Mouse (Mus musculus) heart, postnatal 36 days (tissue): ENCODE measurements around the gene Sdk1. TPM values are rescaled to one million over a fixed set of nuclear protein-coding genes. Genes with fewer than 3 reads are reported as not detected.
A peak's percentile ranks its signal among the peaks of the same experiment; 100 is the strongest.

ENCODE experiments used
- DNase-seq, 2 experiments: peaks; one replicate each; pipeline ENCODE4 v3.0.0; 2021 to 2022
- intact Hi-C: fragments of 180-260 bp; cut with DNase I; formaldehyde crosslinking; loops from one replicate; pipeline ENCODE4 v1.15.1; 2025
- total RNA-seq, 2 experiments: library from RNA; stranded (reverse); gene quantifications; 2 replicates each; pipeline ENCODE4 v1.2.3; 2021

Sdk1 gene
- total RNA-seq, 2 experiments from 2014 or later: 1.7 to 1.8 TPM

DNA sequence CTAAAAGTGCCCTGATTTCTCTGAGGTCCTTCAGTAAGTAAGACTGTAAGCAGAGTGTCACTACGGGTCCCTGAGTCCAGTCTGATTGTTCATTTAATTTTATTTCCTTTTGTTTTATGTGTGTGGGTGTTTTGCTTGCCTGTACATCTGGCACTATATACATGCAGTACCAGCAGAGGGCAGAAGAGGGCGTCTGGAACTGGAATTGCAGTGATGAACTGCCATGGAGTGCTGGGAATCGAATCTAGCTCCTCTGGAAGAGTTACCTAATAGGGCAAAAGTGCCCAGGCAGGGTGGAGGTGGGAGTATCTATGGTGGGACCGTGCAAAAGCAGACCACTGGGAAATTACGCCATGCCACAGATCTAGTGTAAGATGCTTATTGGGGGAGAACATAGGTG, 497.4 kb downstream of the Sdk1 start:
- intact Hi-C loops: no loop called here
- DNase-seq: no peak

DNA sequence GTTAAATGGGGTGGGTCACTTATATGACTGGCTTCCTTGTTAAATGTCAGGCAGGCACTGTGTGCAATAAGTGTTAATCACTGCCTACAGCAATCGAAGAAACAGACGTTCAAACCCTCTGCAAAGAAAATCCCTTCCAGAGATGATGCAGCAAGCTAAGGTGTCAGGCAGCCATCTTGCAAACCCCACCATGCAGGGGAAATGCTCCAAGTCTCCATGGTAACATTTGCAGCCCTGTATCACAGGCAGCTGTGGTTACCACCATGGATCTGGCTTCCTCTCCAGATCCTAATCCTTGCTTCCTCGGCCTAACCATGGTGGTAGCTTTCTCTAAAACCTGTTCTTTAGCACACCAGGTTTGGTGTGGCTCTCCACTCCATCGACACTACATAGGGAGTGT, 507.5 kb downstream of the Sdk1 start:
- no peak for DNase-seq
- intact Hi-C loops: no loop called here

DNA sequence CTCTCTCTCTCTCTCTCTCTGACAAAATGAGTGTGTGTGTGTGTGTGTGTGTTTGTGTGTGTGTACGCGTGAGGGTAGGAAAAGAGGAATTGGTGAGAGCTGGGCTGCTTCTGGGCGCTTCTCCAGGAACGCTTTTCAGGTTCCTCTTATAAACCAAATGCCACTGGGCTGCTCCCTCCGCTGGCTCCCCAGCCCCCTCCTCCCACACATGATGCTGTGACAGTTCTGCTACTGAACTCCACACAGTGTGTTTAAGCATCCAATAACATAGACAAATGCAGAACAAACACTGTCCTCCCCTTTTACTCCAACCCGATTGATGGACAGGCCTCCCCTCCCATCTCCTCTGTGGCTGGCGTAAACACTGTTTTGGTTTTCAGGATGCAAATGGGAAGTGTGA, 513.0 kb downstream of the Sdk1 start:
- intact Hi-C loops: no loop called here

DNA sequence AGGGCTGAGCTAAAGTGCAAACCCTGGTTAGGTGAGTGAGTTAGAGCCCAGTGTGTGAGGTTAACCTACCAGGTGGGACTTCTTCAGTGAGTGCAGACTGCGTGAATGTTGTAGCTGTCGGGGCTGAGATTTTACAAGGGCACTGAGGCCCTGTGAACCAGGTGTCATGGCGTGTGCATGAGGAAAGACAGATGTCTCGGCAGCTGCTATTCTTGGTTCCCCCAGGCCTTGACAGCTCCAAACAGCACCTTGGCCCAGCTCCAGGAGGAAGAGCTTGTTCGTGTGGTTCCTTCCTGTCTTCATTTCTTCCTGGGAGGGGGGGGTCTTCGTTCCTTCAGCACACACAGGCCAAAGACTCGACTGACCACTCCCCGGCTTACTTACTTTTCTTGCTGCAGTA, 517.6 kb downstream of the Sdk1 start:
- DNase-seq: no peak
- intact Hi-C loops: no loop called here

More for the DNA sequence above, 513.0 kb downstream of the Sdk1 start:
- DNase-seq: no peak

DNA sequence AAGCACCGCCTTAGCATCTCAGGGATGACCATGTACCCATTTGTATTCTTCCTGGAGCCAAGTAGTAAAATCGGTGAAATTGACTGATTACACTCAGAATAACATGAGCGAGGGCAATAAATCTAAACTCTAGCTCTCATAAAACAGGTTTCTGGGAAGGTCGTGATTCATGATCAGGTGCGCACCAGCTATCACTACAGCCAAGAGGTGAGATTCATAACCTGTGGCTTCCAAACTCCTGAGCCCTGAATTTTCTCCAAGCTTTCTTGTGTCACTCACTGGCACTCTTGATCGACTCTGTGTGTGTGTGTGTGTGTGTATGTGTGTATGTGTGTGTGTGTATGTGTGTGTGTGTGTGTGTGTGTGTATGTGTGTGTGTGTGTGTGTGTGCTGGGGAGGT, 522.8 kb downstream of the Sdk1 start:
- DNase-seq: no peak
- intact Hi-C loops: no loop called here

DNA sequence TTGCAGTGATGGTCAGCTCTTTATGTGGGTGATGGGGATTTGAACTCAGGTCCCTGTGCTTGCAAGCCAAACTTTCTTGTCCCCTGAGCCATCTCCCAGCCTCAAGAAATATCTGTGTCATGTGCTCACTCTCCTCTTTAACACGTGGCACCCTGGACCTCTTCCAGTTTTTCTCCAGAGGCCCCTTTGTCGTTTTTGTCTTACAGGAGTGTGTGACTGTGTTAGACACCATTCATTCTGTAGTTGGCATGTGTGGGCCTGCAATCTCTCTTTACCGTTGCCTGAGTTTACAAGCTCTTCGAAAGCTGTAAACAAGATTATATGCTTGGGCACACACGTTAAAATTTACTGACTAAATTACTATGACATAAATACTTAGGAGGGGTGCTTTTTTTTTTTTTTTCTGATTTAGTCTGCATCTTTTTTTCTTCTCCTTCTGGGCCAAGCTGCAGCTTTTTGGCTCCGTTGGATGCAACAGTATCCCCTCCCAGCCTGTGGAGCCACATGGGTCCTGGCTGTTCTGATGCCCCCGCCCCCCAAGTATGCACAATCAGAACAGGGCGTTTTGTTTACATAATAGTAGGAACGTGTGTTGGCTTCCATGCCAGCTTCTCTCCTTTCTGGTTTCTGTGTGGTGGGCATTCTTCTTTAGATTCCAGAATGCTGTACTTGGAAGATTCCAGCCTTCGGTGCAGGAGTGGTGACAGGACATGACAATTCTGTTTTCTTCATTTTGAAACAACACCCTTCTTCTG, 527.6 kb downstream of the Sdk1 start:
- intact Hi-C loops: no loop called here
- DNase-seq: no peak

DNA sequence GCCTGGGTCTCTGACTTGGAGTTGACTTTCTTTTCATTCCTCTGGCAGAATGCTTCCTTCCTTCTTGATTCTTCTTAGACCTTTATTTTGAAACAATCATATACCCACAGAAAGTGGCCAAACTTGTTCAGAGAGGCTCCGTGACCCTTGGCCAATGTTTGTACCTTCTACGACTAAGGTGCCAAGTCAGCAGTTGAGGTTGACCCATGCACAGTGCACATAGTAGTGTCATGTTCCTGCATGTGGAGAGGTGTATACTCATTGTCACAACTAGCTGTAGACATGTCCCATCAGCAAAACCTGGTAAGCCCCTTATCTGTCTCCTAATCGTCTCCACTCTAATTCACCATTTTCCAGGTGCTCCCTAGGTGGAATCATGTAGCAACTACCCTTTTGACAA, 530.2 kb downstream of the Sdk1 start:
- intact Hi-C loops: no loop called here
- no peak for DNase-seq

DNA sequence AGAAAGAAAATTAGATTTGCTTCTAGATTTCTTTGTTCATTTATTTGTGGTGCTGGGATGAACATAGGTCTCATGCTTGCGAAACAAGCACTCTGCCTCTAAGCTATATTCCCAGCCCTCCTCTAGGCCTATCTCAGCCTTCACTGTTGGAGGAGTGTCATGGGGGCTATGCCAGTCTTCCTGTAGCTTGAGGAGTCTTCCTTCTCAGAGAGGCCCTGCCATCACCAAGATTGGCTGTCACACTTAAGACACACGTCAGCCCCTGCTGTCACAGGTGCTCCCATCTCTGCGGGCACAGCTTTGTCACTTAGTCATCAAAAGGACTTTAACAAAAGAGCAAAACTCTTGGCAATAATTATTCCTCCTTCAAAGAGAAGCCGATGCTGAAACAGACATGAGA, 536.9 kb downstream of the Sdk1 start:
- DNase-seq: no peak
- intact Hi-C loops: no loop called here

DNA sequence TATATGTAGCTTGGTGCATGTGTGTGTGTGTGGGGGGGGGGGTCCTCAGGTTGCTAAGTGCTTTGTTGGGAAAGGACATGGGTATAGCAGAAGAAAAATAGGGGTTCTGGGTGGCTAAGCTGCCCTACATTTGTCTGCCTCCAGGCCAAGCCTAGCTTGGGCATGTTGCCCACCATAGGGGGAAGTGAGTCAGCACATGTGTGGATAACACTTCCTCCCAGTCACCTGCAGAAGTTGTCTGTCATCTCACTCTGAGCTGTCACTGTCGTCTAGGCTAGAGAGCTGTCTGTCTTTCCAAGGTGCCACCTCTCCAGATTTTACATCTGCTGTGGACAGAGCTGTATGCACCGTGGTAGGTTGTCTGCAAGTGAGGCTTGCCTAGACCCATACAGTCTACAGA, 539.9 kb downstream of the Sdk1 start:
- intact Hi-C loops: no loop called here
- no peak for DNase-seq

DNA sequence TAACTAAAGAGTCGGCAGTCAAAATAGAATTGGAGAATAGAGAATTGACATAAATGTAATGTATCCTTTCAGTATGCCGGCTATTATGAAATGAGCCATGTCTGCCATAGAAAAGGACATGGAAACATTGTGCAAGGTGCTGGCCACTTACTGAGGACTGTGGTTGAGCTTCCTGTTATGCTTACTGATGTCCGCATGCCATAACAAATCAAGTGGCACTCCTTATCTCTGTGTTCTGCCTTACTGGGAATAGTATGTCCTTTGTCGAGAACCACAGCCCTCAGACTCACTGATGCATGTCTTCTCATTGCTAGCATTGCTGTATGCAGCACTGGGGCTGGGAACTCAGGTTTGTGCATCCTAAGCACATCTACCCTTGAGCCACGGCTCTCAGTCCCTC, 541.0 kb downstream of the Sdk1 start:
- intact Hi-C loops: no loop called here
- DNase-seq: no peak

DNA sequence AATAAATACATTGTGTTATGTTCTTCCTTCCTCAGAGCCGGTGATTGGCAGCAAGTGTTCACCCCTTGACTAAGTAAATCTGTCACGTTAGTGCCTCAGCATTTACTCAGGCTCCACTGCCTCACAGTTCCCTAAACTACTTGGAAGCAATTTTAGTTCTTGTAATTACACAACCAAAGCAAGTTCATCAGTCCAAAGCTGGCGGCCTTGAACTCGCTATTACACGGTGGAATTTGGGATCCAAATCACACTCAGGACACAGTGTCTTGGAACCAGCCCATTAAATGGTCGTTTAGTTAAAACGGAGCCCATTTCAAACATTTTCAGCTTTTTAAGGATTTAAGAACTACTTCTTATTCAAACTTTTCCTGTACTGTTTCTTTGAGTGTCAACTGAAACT, 542.2 kb downstream of the Sdk1 start:
- no peak for DNase-seq
- intact Hi-C loops: no loop called here

DNA sequence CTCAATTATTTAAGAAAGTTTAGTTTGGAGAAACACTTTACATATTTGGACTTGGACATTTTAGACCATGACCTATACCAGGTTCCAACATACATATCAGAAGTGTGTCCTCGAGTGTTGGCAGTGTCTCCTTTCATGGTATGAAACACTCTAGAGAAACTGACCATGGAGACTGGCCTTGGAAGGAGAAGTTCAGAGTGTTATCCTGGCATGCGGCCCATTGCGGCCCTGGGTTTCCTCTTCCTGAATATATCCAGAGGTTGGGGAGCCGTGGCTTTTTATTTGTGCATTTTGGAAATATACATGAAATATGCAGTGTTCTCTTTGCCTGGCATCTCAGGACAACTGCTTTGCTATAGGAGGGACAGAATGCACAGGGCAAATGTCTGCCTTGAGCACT, 552.6 kb downstream of the Sdk1 start:
- intact Hi-C loops: no loop called here

DNA sequence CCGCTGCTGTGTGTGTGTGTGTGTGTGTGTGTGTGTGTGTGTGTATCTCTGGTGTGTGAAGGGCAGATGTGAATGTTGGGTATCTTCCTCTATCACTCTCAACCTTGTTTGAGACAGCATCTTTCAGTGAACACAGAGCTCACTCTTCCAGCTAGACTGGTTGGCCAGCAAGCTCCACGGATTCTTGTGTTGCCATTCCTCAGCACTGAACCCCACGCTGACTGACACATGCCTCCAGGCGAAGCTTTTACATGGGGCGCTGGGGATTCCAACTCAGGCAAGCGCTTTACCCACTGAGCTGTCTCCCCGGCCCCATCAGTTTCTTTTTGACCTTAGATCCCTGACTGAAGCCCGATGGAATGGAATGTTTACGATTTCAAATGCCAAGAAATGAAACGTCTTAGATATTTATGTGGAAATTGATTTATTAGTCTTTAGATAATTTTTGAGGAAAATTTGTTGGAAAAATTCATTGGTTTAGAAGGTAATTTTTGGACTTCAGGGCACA, 582.6 kb downstream of the Sdk1 start:
- DNase-seq: no peak
- intact Hi-C loops: no loop called here

More for the DNA sequence above, 552.6 kb downstream of the Sdk1 start:
- DNase-seq: no peak

DNA sequence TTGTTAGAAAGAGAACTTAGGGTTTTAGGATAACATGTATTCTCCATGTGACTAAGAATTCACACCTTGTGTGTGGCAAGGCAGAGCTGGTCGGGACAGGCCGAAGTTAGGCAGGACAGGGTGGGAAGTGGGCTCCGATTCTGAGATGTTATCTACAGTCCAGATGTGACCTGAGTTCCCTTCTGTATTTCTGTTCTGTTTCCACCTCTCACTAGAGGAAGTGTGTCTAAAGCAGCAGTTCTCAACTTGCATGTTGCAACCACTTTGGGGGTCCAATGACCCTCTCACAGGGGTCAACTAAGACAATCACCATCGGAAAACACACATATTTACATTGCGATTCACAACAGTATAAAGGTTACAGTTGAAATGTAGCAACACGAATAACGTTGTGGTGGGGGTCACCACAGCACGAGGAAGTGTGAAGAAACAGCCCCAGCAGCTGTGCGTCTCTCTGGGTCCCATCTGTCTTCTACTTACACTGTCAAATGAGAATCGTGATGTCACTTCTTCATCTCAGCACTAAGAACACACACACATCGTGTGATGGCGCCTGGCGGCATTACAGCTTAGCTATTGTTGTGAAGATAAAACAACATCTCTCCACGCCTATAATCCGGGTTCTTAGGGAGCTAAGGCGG, 583.6 kb downstream of the Sdk1 start:
- intact Hi-C loops: no loop called here
- DNase-seq: no peak

DNA sequence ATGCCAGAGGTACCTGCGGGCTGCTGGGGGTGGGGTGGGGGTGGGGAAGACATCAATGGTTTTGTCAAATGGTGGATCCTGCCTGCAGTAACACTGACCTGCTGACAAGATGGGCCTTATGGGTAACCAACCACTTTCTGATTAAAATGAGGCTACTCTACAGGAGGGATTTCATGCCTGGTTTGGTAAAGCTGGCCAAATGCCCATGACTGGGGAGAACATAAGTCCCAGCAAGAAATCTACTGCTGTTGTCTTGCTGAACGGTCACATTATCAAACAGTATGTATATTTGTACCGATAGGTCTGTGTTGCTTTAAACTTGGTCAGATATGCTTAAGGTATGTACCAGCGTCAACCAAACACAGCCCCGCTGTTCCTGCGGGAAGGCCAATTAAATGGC, 594.3 kb downstream of the Sdk1 start:
- no peak for DNase-seq
- intact Hi-C loops: no loop called here

DNA sequence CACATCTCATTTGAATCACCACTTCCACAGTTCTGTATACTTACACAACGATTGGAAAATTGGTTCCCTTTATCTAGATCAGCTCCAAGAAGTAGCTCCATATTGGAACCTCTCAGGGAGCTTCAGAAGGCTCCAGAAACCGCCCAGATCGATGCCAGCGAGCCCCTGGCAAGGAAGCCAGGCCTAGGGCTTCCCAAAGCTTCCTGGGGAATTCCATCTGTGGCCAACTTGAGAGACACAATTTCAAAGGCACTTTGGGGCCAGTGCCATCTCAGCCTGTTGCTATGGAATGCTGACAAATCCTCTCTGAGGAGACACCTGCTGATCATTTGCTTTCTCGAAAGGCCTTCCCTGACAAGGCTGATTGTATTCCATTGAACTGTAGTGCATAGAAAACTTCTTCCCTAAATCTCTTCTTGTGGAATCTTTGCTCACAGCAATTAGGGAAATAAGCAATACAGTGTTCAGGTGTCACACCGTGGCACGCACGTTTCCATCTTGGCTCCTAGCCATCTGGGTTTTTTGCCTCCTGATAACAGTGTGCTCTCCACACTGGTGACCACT, 595.7 kb downstream of the Sdk1 start:
- no peak for DNase-seq
- intact Hi-C loops: no loop called here

DNA sequence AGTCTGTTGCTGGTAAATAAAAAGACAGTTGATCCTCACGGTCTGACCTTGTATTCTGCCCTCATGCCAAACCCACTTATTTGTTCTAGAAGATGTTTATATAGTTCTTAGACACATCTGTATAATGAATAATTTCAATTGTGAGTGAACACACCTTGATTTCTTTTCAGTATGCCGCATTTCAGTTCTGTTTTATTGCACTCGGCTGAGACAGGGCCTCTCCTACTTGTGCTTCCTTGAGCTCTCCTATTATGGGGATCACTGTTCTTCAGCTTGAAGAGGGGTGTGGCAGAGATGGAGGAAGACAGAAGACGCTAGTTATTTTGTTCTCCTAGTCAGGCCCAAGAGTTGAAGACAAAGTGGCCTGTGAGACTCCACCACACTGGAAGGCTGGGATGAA, 603.4 kb downstream of the Sdk1 start:
- intact Hi-C loops: no loop called here
- DNase-seq: no peak

DNA sequence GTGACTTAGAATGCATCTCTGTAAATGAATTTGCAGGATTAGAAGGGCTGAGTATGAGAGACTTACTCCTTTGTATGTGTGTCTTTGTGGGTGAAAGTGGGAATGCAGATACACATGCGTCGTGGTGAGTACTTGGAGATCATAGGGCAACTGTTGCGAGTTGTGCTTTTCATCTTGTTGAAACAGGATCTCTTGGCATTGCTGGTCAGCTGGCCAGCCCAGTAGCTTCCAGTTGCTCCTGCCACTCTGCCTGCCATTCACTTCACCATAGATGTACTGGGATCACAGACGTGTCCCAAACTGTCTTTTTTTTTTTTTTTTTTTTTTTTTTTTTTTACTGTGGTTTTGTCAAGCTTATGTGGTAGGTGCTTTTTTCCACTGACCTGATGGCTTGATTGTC, 606.4 kb downstream of the Sdk1 start:
- no peak for DNase-seq
- intact Hi-C loops: no loop called here

DNA sequence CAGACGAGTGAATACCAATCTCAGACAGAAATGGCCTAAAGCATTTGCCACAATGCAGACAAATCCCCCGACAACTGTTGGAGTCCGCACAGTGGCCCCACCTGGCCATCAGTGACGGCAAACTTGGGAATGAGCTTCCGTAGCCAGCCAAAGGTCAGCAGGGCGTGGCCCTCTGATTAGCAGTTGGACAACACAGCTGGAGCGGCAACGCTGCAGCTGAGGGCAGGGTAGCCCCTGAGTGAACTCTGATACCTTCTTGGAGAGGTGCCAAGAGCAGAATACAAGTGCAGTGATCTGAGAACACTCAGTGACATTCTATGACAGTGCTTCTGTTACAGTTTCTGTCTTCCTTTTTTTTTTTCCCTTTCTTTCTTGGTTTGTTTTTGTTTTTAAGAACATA, 610.9 kb downstream of the Sdk1 start:
- peak in 1 of 2 experiments; percentile 6 for DNase-seq
- intact Hi-C loops: no loop called here

DNA sequence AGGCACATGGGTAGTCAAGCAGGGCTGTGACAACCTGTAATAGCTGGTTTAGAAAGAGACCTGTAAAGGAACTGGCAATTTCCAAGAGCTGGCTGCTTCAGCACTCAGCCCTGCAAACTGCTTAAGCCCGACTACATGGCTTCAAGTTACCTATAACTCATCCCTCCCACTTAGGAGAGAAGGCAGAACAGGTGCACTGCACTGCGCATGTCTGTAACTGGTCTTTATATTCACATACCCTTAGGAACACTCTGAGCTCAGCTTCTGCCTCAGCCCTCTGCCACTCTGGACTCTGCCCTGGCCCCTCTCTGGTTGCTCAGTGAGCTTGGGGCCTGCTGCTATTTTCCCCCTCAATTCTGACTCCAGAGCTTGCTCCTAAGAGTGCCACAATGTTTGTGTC, 615.2 kb downstream of the Sdk1 start:
- intact Hi-C loops: no loop called here
- no peak for DNase-seq

DNA sequence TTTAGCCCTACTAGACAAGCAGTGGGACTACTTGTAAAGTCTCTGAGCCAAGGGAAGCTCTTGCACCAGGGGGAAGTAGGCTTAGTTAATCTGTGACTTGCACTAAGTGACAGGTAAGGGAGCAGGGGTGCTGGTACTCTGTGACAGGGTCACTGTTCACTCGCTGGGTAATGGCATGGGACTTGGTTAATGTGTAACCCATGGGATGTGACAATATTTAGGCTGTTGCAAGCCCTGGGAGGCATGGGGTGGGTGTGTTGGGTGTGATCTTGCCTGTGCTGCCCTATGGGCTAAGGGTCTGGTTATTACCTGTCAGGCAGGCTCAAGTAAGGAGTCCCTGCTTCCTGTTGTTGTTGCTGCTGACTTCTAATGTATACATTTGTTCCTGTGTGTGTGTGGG, 616.5 kb downstream of the Sdk1 start:
- no peak for DNase-seq
- intact Hi-C loops: no loop called here
